Mouse (Mus musculus) hindbrain, embryonic 14.5 days (tissue): ENCODE measurements around the gene Gm11559. TPM values are rescaled to one million over a fixed set of nuclear protein-coding genes. Genes with fewer than 3 reads are reported as not detected.
"Not testable (repeated sequence)": the region's sequence is repeated elsewhere in the genome, so short reads cannot be mapped to it uniquely, and the experiment has no call there.

Experiments used
- ATAC-seq: fragments of 200-750 bp; cut with Nextera tagmentation; 2 replicates; pipeline ENCODE4 v1.8.0; 2017; ENCODE audit warnings: moderate number of reproducible peaks, mild to moderate bottlenecking, moderate TSS enrichment, moderate library complexity; ENCODE audit not compliant: low FRiP score
- DNase-seq: peaks from one replicate; pipeline ENCODE4 v3.0.0-alpha.2; 2015; ENCODE audit warnings: low spot score
- H3K27ac ChIP-seq: fragments of 300-500 bp; sonication (generic); 2 replicates; pipeline ENCODE4 v1.5.1; 2014; ENCODE audit warnings: mild to moderate bottlenecking, moderate library complexity
- H3K27me3 ChIP-seq: fragments of 300-500 bp; sonication (generic); 2 replicates; pipeline ENCODE4 v1.6.1; 2014; ENCODE audit warnings: mild to moderate bottlenecking, low read length, mixed read lengths; ENCODE audit not compliant: control insufficient read depth, insufficient read depth
- H3K36me3 ChIP-seq: fragments of 300-500 bp; sonication (generic); replicated peaks from 2 replicates; pipeline ENCODE4 v1.6.1; 2014; ENCODE audit not compliant: control insufficient read depth, insufficient read depth
- H3K4me1 ChIP-seq: fragments of 300-500 bp; sonication (generic); replicated peaks from 2 replicates; pipeline ENCODE4 v1.6.1; 2014; ENCODE audit warnings: antibody characterized with exemption, low read length, mixed read lengths; ENCODE audit not compliant: control insufficient read depth, insufficient read depth
- H3K4me2 ChIP-seq: fragments of 300-500 bp; sonication (generic); replicated peaks from 2 replicates; pipeline ENCODE4 v1.6.1; 2014; ENCODE audit warnings: mild to moderate bottlenecking, moderate library complexity
- H3K4me3 ChIP-seq: fragments of 300-500 bp; sonication (generic); replicated peaks from 2 replicates; pipeline ENCODE4 v1.5.1; 2014; ENCODE audit warnings: mild to moderate bottlenecking, low read length
- H3K9ac ChIP-seq: fragments of 300-500 bp; sonication (generic); 2 replicates; pipeline ENCODE4 v1.6.1; 2014
- H3K9me3 ChIP-seq: fragments of 300-500 bp; sonication (generic); 2 replicates; pipeline ENCODE4 v1.6.1; 2016; ENCODE audit warnings: low read length; ENCODE audit not compliant: control insufficient read depth
- WGBS: fragments of 180-500 bp; shearing (Covaris S2); extraction: QIAGEN DNeasy Blood & Tissue Kit; methylation state at CpG from one replicate; pipeline ENCODE4 v1.1.7; 2014; 5-methylcytosine and 5-hydroxymethylcytosine counted together
- polyA plus RNA-seq: library from polyadenylated mRNA; unstranded; fragments of >200 nt; fragmentation: Nextera tagmentation; extraction: Ambion mirVana; gene quantifications from 2 replicates; pipeline ENCODE4 v1.2.1, GENCODE M21; 2014

Gm11559 gene
- polyA plus RNA-seq, 1 experiment from 2014 or later: not detected

DNA sequence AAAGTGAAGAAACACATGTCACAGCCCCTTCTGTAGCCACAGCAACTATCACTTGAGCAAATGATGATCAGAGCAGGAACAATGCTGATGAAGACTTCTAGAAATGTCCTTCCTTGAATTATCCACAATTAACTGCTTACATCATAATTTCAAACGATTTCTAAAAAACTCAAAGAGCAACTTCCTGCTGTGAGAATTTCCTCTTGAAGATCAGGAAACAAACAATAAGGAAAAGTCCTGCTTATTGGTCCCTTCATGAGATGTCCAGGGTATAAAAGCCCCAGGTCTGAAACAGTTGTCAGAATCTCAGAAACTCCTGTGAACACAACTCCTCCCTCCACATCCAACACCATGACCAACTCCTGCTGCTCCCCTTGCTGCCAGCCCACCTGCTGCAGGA lies 14.6 kb downstream of the Gm11559 start, which contains the start of gene Gm11567:
Gm11567 (plus strand) TSS at position 301 of the 400 bp plus-strand sequence.
- H3K4me3 ChIP-seq, H3K4me1 ChIP-seq: not testable (repeated sequence)
- WGBS: 65% methylated on average over 1 of the region's 1 CpGs

DNA sequence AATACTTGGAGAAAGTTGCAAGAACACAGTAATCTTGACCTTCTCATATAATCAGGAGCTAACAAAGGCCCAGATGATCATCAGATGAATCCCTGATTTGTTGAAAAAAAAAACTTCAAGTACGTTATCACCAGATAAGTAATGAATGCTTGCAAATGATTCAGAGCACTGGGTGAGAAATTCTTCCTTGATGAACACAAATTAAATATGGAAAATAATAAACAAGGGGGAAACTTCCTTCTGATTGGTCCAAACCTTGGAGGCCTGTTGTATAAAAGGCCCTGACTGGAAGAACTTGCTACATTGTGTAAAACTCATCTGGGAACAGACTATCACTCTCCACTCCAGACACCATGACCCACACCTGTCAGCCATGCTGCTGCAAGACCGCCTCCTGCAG lies 43.3 kb downstream of the Gm11559 start, which contains the start of gene Krtap31-1:
Krtap31-1 (plus strand) TSS at position 301 of the 400 bp plus-strand sequence.
- no peak within 1 kb of the TSS for H3K4me2 ChIP-seq
- no peak within 1 kb of the TSS for H3K27ac ChIP-seq
- H3K36me3 ChIP-seq: no peaks in the 10 kb centered on the region
- H3K9ac ChIP-seq: no peak within 1 kb of the TSS
- no peak within 1 kb of the TSS for H3K4me3 ChIP-seq
- no peaks in the 10 kb centered on the region for H3K9me3 ChIP-seq
- DNase-seq (no peak), ATAC-seq (no peak)
- WGBS: 94% methylated on average over 2 of the region's 2 CpGs
- H3K27me3 ChIP-seq: no peaks in the 10 kb centered on the region
- no peaks in the 10 kb centered on the region for H3K4me1 ChIP-seq

More for the DNA sequence above, 14.6 kb downstream of the Gm11559 start, which contains the start of gene Gm11567:
- not testable (repeated sequence) for DNase-seq, H3K9me3 ChIP-seq, H3K27ac ChIP-seq, H3K9ac ChIP-seq, H3K4me2 ChIP-seq, ATAC-seq, H3K27me3 ChIP-seq, H3K36me3 ChIP-seq

- no peak within 1 kb of the TSS for H3K9ac ChIP-seq
- DNase-seq (no peak), ATAC-seq (no peak)
- no peaks in the 10 kb centered on the region for H3K4me1 ChIP-seq
- no peak within 1 kb of the TSS for H3K4me3 ChIP-seq
- H3K27ac ChIP-seq: no peak within 1 kb of the TSS
- 91% methylated on average over 3 of the region's 3 CpGs for WGBS
- no peaks in the 10 kb centered on the region for H3K9me3 ChIP-seq
- H3K4me2 ChIP-seq: no peak within 1 kb of the TSS
- H3K36me3 ChIP-seq: no peaks in the 10 kb centered on the region
- H3K27me3 ChIP-seq: no peaks in the 10 kb centered on the region
Measured at GRCm38 (mm10) chr11:99914451-99914850, 50.2 kb downstream of the Gm11559 start, which contains the start of gene Gm11565. Gene Gm11565, plus strand, starts transcription at chr11:99914751.

Other genes with a start within 250 kb of the Gm11559 start
- gene Krtap2-4, start 249.6 kb upstream of the Gm11559 start, polyA plus RNA-seq: not detected in 2 replicates
- not detected in 2 replicates for gene Gm11562, start 244.0 kb upstream of the Gm11559 start, polyA plus RNA-seq
- gene Krtap4-1, start 236.2 kb upstream of the Gm11559 start, polyA plus RNA-seq: not detected in 2 replicates
- gene Krtap4-2, start 229.4 kb upstream of the Gm11559 start, polyA plus RNA-seq: not detected in 2 replicates
- gene Krtap4-7, start 220.4 kb upstream of the Gm11559 start, polyA plus RNA-seq: not detected in 2 replicates
- not detected in 2 replicates for gene Gm11555, start 214.2 kb upstream of the Gm11559 start, polyA plus RNA-seq
- gene Gm11563, start 205.5 kb upstream of the Gm11559 start, polyA plus RNA-seq: not detected in 2 replicates
- gene Krtap4-6, start 198.5 kb upstream of the Gm11559 start, polyA plus RNA-seq: not detected in 2 replicates
- not detected in 2 replicates for gene Gm14190, start 173.7 kb upstream of the Gm11559 start, polyA plus RNA-seq
- not detected in 2 replicates for gene Gm14180, start 130.2 kb upstream of the Gm11559 start, polyA plus RNA-seq
- not detected in 2 replicates for gene Gm11595, start 91.6 kb upstream of the Gm11559 start, polyA plus RNA-seq
- gene Krtap4-8, start 83.8 kb upstream of the Gm11559 start, polyA plus RNA-seq: not detected in 2 replicates
- gene Krtap4-9, start 79.3 kb upstream of the Gm11559 start, polyA plus RNA-seq: not detected in 2 replicates
- gene Gm11596, start 71.0 kb upstream of the Gm11559 start, polyA plus RNA-seq: not detected in 2 replicates
- gene Gm11569, start 65.5 kb upstream of the Gm11559 start, polyA plus RNA-seq: not detected in 2 replicates
- not detected in 2 replicates for gene Gm11554, start 60.0 kb upstream of the Gm11559 start, polyA plus RNA-seq
- gene Krtap4-13, start 54.6 kb upstream of the Gm11559 start, polyA plus RNA-seq: not detected in 2 replicates
- gene Gm11564, start 48.8 kb upstream of the Gm11559 start, polyA plus RNA-seq: not detected in 2 replicates
- not detected in 2 replicates for gene 2300003K06Rik, start 26.4 kb upstream of the Gm11559 start, polyA plus RNA-seq
- not detected in 2 replicates for gene Krtap4-16, start 12.9 kb upstream of the Gm11559 start, polyA plus RNA-seq
- gene Gm11568, start 6.6 kb upstream of the Gm11559 start, polyA plus RNA-seq: not detected in 2 replicates
- not detected in 2 replicates for gene Krtap9-1, start 8.9 kb downstream of the Gm11559 start, polyA plus RNA-seq
- gene Gm11567, start 14.7 kb downstream of the Gm11559 start, polyA plus RNA-seq: not detected in 2 replicates
- not detected in 2 replicates for gene Krtap31-1, start 43.4 kb downstream of the Gm11559 start, polyA plus RNA-seq
- gene Gm11565, start 50.3 kb downstream of the Gm11559 start, polyA plus RNA-seq: not detected in 2 replicates
- not detected in 2 replicates for gene Krtap31-2, start 71.8 kb downstream of the Gm11559 start, polyA plus RNA-seq
- not detected in 2 replicates for gene Krtap9-5, start 84.0 kb downstream of the Gm11559 start, polyA plus RNA-seq
- gene Krtap29-1, start 114.6 kb downstream of the Gm11559 start, polyA plus RNA-seq: not detected in 2 replicates
- gene Krtap16-1, start 122.1 kb downstream of the Gm11559 start, polyA plus RNA-seq: 0.16 and 0.29 TPM in 2 replicates
- gene Krtap17-1, start 129.5 kb downstream of the Gm11559 start, polyA plus RNA-seq: 0.86 and 1.5 TPM in 2 replicates
- not detected in 2 replicates for gene Krt33a, start 151.7 kb downstream of the Gm11559 start, polyA plus RNA-seq
- 0.13 TPM in 1 of 2 replicates, not detected in the other for gene Krt33b, start 165.4 kb downstream of the Gm11559 start, polyA plus RNA-seq
- gene Krt34, start 177.1 kb downstream of the Gm11559 start, polyA plus RNA-seq: not detected in 2 replicates
- gene Krt31, start 186.1 kb downstream of the Gm11559 start, polyA plus RNA-seq: not detected in 2 replicates
- not detected in 2 replicates for gene Krt32, start 223.8 kb downstream of the Gm11559 start, polyA plus RNA-seq
- not detected in 2 replicates for gene Krt35, start 231.8 kb downstream of the Gm11559 start, polyA plus RNA-seq
- gene Krt36, start 241.2 kb downstream of the Gm11559 start, polyA plus RNA-seq: not detected in 2 replicates